Mouse (Mus musculus): ENCODE measurements around the gene Kcnh2.
"Not testable (repeated sequence)": the region's sequence is repeated elsewhere in the genome, so short reads cannot be mapped to it uniquely, and the experiment has no call there.

The Kcnh2 gene

DNA sequence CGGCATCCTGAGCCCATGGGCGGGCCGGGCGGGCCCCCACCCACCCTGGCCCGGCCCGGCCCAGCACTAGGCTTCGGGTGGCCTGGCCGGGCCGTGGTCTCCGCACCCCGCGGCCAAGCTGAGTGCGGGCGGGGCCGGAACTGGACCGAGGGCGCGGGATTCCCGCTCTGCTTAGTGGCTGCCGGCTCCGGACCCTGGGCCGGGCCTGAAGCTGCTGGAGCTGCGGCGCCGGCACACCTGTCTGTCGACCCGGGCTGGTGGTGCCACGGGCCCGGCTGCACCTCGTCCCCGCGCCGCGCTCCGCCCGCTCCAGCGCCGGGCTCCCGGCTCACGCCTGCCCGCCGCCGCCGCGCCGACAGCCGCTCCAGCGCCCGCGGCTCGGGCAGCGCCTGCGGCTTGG is at the start of gene Kcnh2:
Gene Kcnh2, minus strand, starts transcription at position 327 of the 400 bp plus-strand sequence.
- DNase-seq: no peak

DNA sequence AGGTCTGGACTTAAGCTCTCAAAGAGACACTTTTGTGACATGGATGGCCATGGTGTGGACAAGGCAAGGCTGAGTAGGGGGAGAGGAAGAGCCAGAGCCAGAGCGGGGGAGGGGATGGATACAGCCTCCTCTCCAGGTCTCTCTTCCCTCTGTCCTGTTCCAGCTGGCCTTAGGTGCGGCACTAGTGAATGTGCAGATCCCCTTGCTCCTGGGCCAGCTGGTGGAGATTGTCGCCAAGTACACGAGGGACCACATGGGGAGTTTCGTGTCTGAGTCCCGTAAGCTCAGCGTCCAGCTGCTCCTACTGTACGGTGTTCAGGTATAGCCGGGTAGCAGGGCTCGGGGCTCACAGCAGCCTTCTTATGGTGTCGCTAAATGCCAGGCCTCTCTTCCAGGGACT is 49.0 kb upstream of the Kcnh2 start:
- no peak for DNase-seq

DNA sequence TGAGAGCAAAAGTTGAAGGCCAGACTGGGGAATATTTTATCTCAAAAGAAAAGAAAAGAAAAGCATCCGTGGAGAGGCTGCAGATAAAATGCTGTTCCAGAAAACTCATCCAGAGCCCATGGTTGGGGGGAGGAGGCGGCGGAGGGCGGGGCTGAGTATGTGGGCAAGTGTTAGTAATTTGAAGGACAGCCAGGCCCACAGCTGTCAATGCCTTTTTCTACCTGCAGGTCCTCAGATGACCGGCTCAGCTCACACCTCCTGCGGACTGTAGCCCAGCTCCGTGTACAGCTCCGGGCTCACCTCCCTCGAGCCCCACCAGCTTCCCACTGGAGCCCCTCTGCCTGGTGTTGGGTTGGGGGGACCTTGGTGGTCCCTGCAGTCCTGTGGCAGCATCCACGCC is 48.3 kb upstream of the Kcnh2 start:
- DNase-seq: no peak

DNA sequence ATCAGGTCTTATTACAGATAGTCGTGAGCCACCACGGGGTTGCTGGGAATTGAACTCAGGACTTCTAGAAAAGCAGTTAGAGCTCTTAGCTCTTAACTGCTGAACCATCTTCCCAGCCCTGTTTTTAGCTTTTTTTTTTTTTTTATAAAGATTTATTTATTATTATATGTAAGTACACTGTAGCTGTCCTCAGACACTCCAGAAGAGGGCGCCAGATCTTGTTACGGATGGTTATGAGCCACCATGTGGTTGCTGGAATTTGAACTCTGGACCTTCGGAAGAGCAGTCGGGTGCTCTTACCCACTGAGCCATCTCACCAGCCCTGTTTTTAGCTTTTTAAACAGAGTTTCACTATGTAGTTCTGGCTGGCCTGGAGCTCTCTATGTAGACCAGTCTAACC is 44.9 kb upstream of the Kcnh2 start:
- not testable (repeated sequence) for DNase-seq

DNA sequence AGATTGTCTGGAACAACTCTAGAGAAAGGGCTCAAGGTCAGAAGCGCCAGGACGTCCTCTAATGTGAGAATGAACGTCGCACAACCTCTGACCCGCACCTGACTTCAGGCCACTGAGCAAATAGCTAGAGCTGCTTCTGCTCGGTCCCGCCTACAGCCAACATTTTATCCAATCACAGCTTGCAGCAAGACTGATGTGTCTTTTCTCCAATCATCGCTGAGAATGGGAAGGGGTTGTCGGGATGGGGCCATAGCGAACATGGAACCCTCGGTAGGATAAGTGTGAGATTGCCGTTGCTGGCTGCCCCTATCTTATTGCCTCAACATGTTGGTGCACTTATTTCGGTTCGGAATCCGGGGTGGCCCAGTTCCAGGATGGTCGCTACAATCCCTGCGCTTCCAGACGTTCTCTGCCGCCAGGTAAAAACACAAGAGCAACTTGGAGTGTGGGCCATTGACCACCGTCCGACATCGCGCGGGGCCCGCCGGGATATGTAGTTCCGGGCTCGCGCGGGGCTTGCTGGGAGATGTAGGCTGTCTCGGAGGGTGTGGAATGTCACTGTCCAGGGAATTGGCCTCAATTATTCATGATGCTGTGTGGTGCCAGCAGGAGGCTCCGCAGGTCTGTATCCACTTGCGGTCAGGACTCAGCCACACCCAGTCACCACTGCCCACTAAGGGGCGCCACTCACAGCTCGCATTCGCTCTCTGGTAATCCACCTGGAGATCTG is 42.9 kb upstream of the Kcnh2 start:
- peak; percentile 94 to 97 for DNase-seq

DNA sequence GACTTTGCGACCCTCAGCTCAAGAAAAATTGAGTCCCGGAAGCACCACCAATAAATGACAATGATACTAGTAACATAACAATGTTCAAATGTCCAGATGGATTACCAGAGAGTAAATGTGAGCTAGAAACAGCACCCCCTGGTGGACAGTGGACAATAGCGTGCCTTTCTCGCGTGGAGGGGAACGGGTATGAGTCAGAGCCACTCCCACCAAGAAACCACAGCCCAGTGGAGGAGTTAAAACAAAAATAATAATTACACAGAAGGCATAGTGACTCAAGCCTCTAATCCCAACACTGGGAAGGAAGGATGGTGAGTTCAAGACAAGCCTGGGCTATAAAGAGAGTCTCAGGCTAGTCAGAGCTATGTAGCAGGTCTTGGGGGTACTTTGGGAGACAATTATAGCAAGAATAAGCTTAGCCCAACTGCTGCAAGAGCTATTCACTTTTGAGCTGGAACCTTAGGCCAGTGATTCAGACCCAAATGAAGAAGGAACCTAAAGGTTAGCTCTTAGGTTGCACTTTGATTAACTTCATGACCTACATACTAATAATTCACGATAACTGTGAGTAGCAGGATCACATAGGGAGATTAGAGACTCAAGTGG is 42.1 kb upstream of the Kcnh2 start, which contains the start of gene Abcb8:
Gene Abcb8, plus strand, starts transcription at position 272 of the 606 bp plus-strand sequence.
- DNase-seq: peak; percentile 81 to 88

DNA sequence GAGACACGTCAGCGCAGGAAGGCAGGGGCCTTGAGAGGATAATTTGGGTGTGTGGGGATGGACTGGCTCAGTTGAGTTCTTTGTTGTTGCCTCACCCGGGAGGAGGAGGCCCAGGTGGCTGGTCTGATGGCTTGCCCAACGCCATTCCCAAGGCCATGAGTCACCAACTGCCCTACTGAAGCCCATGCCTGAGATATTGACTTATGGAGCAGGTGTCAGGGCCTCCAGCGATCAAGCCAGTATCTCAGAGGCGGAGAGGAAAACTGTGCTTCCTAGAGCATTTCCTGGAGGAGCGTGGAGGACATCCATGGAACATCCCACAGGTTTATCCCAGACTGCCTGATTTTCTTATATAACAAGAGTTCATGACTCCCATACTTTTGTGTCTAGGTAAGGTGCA is 41.3 kb upstream of the Kcnh2 start:
- peak in 1 of 2 experiments; percentile 8 for DNase-seq

DNA sequence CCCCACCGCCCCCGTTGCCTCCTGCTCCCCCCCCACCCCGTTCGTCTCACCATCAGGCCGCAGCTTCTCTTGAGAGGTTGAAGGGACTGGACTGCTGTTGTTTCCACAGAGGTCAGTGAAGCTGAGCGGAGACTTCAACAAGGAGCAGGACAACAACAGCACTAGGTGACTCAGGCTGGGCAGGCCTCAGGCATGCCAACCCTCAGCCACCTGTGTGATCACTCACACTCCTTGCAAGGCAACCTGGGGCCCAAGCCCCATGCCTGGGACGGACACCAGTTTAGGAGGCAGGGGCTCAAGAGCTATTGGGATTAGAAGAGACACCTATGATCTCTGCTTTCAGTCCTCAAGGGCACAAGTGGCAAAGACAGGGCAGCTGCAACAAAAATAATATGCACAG is 40.5 kb upstream of the Kcnh2 start, which contains the start of gene Atg9b:
Gene Atg9b, minus strand, starts transcription at position 280 of the 400 bp plus-strand sequence.
- no peak for DNase-seq

DNA sequence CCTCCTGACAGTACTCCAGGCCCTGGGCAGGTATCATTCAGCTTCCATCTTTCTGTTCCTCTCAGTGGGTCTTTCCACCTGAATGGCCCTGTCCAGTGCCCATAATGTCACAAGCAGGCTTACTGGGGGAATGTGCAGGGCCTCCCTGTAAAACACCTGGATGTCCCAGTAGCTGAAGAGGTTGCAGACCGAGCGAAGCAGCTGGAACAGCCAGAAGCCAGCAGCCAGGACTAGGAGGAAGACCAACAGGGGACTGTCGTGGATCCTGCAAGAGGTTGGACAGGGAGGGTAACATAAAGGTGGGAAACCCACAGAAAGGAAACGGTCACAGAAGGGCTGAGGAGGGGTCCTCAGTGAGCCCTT is 38.2 kb upstream of the Kcnh2 start:
- no peak for DNase-seq

DNA sequence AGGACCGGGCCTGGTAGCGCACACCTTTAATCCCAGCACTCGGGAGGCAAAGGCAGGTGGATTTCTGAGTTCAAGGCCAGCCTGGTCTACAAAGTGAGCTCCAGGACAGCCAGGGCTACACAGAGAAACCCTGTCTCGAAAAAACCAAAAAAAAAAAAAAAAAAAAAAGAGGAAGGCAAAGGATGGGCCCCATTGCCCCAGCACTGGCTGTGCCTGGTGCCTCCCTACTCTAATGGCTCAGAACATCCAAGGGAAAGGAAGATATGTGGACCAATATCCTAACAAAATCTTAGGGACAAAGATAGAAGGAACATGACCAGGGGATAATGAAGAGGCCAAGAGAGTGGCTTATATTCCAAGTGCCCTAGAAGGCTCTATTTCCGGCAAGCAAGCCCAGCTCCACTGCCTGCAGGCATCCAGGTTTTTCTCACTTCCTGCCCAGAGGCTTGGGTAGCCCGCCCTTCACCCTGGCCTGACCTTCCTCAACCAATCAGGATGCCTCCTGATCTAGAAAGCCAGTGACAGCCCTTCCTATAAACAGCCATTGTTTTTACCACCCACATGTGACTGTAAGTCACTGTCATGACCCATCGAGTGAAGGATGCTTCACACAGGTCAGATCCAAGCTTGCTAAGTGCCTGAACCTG is 37.7 kb upstream of the Kcnh2 start:
- DNase-seq: peak; percentile 33 to 59

DNA sequence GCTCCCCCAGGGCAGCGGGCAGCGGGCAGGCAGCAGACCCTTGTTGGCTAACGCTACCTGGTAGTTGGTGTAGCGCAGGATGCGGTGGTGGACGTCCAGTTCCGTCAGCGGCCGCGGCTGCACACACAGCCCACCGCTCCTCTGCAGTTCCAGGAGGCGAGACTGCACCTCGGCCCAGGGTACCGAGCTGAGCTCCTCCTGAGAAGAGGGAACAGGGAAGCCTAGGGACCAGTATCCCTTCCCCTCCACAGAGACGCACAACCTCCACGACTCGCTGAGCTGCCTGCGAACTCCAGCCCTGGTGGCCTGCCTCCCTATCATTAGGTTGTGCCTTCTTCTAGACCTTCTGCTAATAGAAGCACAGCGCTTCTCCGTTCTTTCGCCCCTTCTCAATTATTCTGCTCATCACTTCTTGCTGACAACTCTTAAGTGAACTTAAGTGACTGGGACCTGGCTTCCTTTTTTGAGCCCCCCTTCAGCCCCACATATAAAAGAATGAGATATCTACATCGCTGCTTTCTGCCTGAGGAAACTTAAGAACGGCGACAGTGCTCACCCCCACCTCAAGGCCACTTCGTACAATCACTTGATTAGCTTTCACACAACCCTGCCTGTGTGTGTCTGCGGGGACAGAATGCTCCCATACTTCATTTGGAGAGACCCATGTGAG is 37.0 kb upstream of the Kcnh2 start:
- no peak for DNase-seq

DNA sequence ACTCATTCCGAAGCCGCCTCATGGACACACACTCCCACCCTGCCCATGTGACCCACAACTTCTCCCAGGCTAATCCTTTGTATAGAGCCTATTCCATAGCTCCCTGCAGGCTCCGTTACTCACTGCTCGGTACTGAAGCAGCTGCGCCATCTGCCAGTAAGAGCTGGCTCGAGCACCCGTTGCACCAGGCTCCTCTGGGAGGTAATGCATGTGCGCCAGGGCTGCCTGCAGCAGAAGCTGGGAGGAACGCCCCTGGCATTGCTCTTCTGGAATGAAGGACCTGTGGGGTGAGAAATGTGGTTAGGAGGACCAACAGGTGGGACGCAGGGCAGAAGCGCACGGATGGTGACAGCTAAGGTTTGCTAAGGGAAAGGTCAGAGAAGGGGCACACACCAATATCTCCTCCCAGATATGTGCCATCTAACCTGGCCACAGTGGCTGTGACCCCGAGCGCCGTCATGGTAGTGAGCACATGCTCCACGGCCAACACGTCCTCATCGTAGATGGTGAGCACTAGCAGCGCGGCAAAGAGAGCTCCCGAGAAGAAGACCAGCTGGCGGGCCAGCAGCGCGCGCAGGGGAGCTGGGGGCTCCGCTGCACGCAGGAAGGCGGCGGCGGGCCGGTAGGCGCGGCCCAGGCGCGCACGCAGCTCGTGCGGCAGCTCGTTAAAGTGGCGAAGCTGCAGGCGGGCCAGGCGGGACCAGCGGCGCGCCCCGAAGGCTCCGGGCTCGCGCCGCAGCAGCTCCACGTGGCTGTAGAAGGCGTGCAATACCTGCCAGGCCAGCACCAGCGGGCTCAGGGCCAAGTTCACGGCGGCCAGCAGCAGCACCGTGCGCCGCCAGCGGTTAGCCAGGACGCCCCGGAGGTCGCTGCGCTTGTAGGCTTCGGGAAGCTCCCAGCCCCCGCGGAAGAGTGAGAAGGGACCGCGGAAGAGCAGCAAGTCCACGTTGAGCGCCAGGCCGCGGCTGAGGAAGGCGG is 36.1 kb upstream of the Kcnh2 start:
- peak; percentile 71 to 79 for DNase-seq

DNA sequence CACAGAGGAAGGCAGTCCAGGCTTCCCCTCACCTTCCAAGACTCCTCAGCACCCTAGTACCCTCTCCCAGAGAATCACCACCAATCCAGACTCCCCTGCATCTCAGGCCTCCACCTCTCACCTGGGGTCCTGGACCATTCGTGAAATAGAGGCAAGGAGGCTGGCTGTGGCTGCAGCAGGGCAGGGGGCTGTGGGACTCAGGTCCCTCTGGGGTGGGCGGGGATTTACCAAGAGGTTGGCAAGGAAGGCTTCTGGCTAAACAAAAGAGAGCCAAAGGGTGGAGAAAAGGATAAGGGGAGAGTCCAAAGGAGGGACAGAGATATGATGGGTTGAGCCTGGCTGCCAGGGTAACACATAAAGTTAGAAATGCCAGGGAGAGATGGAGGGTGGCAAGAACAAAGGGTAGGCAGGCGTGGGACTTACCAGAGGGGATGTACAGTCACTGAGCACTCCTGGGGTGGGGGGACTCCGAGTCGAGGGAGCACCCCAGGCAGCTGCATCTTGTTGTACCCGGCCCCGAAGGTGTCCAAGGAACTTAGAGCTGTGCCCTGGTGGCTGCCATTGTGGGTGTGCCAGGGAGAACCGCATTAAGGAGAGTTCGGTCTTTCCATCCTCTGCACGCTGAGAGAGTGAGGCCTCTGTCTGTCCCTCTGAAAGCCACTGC is 34.6 kb upstream of the Kcnh2 start:
- DNase-seq: no peak

DNA sequence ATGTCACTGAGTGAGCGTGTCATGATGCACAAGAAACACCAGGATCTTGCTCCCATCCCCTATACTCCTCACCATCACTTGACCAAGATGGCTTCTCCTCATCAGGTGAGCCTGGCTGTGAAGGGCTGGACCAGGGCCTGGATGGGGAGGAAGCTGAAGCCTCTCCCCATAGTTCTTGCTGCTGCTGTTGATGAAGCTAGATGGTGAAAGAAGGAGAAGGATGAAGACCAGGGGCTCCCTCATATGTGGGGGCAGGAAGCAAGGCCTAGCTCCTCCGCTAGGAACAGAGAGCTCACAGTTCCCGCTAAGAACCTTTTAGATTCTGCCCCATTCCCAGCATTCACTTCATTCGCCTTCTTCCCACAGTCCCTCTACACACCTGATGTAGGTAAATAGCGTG is 34.0 kb upstream of the Kcnh2 start:
- DNase-seq: no peak

DNA sequence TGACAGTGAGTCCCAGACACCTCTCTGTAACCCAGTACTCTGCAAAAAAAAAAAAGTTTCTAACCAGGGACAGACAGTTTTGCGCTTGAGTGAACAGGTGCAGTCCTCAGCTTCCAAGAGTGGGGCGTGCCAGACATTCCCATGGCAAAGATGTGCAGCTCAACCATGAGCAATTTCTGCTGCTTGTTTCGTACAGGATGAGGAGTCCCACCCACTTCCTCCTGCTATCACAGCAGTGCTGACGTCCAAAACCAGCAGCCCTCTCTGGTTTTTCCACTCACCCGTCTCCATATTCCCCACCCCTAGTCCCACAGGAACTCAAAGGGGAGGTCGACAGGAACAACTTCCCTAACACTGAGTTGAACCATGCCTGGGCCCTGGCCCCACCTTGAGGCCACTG is 33.0 kb upstream of the Kcnh2 start:
- DNase-seq: peak; percentile 28 to 55

DNA sequence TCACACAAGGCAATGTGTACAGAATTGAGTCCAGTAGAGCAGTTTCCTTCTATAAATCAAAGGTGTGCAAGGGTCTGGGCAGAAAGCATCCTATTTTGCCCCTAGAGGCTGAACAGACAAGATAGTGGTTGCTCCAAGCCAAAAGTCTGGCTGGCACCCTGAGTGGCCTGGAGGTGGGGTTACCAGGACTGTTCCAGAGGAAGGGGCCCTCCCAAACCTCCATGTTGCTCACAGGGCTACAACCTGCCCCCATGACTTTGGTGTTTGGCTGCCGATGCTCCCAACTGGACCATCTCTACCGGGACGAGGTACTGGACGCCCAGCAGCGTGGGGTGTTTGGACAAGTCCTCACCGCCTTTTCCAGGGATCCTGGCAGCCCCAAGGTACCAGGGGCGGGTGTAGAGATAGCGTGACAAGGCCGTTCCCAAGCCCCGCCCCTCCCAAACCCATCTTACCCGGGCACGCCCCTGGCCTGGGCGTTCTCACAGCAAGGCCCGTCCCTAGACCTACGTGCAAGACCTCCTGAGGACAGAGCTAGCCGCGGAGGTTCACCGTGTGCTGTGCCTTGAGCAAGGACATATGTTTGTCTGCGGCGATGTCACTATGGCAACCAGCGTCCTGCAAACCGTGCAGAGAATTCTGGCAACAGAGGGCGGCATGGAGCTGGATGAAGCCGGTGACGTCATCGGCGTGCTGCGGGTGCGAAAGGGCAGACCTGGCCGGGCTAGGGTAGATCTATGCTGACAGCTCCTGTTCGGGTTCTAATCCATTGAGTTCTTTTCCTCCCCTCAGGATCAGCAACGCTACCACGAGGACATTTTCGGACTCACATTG is 31.8 kb upstream of the Kcnh2 start:
- DNase-seq: peak; percentile 94 to 95

DNA sequence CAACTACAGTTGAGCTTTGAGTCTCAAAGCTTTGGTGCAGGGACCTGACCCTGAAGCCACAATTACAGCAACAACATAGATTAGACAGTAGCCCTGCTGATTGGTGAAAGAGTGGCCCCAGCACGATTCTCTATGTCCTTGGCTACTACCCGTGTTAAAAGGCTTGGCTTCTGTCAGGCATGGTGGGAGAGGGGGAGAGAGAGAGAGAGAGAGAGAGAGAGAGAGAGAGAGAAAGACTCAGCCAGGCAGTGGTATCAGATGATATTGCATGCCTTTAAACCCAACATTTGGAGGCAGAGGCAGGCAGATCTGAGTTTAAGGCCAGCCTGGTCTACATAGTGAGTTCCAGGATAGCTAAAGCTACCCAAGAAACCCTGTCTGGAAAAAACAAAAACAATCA is 30.6 kb upstream of the Kcnh2 start:
- DNase-seq: no peak

DNA sequence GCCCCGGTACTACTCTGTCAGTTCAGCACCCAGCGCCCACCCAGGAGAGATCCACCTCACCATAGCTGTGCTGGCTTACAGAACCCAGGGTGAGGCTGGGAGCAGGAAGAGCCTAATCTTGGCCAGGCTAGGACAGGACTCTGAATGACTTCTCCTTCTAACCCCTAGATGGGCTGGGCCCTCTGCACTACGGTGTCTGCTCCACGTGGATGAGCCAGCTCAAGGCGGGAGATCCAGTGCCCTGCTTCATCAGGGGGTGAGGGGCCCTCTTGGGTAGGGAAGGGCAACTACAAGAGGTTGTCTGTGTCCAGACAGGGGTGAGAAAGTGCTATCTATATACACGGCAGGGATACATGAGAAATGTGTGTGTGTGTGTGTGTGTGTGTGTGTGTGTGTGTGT is 30.1 kb upstream of the Kcnh2 start:
- DNase-seq: no peak

DNA sequence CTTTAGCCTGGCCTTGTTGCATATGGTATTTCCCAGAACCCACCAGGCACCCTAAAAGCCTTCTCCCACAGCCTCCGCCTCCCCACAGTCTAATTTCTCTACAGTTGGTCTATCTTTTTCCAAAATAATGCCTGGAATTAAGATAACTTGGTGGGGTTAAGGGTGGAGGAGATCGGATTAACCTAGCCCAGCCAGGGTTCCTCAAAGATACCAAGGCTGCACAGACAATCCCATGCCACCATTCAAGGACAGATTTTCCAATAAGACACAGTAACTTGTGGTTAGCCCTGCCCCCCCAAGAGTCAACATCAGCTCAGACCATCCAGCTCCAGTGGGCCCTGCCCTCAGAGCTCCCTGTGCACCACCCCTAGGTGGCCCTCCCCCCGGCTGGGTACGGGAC is 29.1 kb upstream of the Kcnh2 start:
- DNase-seq: no peak

DNA sequence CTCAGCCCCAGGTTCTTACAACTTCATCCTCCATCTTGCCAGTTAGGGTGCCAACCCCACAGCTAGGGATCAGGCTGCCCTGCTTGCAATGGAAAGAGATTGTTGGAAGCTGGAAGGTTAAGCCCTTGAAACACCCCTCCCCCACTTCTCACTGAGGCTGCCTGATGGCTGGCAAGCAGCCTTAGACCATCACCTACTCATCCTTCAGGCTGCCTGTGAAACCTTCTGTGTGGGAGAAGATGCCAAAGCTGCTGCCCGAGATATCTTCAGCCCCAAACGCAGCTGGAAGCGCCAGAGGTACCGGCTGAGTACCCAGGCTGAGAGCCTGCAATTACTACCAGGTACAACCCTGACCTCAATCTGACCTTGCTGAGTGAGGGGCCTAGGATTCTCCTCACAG is 28.1 kb upstream of the Kcnh2 start:
- no peak for DNase-seq

DNA sequence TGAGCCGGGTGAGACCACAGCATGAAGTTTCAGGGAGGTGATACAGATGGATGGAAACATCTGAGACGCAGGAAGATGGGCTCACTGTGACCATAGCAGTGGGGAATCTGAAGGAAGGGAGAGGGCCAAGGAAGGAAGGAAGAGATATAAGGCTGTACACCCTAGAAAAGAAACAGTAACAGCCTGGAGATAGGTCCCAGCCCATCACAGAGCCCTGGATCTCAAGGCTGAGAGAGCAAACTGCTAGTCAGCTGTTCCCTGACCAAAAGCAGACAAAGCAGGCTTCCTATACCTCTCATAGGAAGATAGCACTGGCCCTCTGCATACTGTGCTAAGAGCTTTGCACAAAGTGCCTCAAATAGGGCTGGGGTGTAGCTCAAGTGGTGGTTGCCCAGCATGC is 27.3 kb upstream of the Kcnh2 start:
- no peak for DNase-seq

Measured in kidney, postnatal 4 days (tissue).